Mouse (Mus musculus): ENCODE measurements around the gene Ptrhd1. TPM values are rescaled to one million over a fixed set of nuclear protein-coding genes. Genes with fewer than 3 reads are reported as not detected.

Ptrhd1 gene
- polyA plus RNA-seq, 1 experiment from 2014 or later = 6.2 TPM

- no peak overlapping the region for H3K4me2 ChIP-seq (ENCODE audit: low read length)
- H3K4me1 ChIP-seq (ENCODE audit: control insufficient read depth, insufficient read depth, low read length) = no peaks in the 10 kb centered on the region
- no peak overlapping the region for H3K27ac ChIP-seq (ENCODE audit: low read depth, low read length)
- no peaks in the 10 kb centered on the region for H3K27me3 ChIP-seq (replicated peaks; ENCODE audit: control insufficient read depth, insufficient read depth, low read length)
- no peak for DNase-seq (ENCODE audit: low spot score)
- H3K9ac ChIP-seq (ENCODE audit: low read length) = no peak overlapping the region
- ATAC-seq = no peak
- 94% methylated on average over 11 of the region's 11 CpGs for WGBS
- peaks cover 24% of the 10 kb centered on the region; the same call in 1 of the 2 replicates for H3K36me3 ChIP-seq (ENCODE audit: control insufficient read depth, insufficient read depth, low read length)
- H3K4me3 ChIP-seq (ENCODE audit: low read depth, low read length) = no peak overlapping the region
- H3K9me3 ChIP-seq (replicated peaks; ENCODE audit: control insufficient read depth, low read length) = no peaks in the 10 kb centered on the region
Measured at GRCm38 (mm10) chr12:4199271-4199670, 34.6 kb upstream of the Ptrhd1 start.

GRCm38 (mm10) chr12:4201454-4202200 lies 32.2 kb upstream of the Ptrhd1 start:
- Histone ChIP-seq H3K27me3 (replicated peaks; ENCODE audit: control insufficient read depth, insufficient read depth, low read length) (no peaks in the 10 kb centered on the region), H3K27ac (ENCODE audit: low read depth, low read length) (no peak overlapping the region), H3K9me3 (replicated peaks; ENCODE audit: control insufficient read depth, low read length) (no peaks in the 10 kb centered on the region), H3K4me2 (ENCODE audit: low read length) (no peak overlapping the region), H3K4me1 (ENCODE audit: control insufficient read depth, insufficient read depth, low read length) (no peaks in the 10 kb centered on the region), H3K9ac (ENCODE audit: low read length) (no peak overlapping the region), H3K36me3 (ENCODE audit: control insufficient read depth, insufficient read depth, low read length) (peaks cover 39% of the 10 kb centered on the region), H3K4me3 (ENCODE audit: low read depth, low read length) (no peak overlapping the region)
- no peak for ATAC-seq
- DNase-seq (ENCODE audit: low spot score) = no peak
- 90% methylated on average over 13 of the region's 13 CpGs for WGBS

GRCm38 (mm10) chr12:4202206-4202605 lies 31.6 kb upstream of the Ptrhd1 start:
- no peak for DNase-seq (ENCODE audit: low spot score)
- Histone ChIP-seq H3K4me1 (ENCODE audit: control insufficient read depth, insufficient read depth, low read length) (no peaks in the 10 kb centered on the region), H3K27ac (ENCODE audit: low read depth, low read length) (no peak overlapping the region), H3K9ac (ENCODE audit: low read length) (no peak overlapping the region), H3K36me3 (ENCODE audit: control insufficient read depth, insufficient read depth, low read length) (peaks cover 43% of the 10 kb centered on the region), H3K4me3 (ENCODE audit: low read depth, low read length) (no peak overlapping the region), H3K27me3 (replicated peaks; ENCODE audit: control insufficient read depth, insufficient read depth, low read length) (no peaks in the 10 kb centered on the region), H3K4me2 (ENCODE audit: low read length) (no peak overlapping the region), H3K9me3 (replicated peaks; ENCODE audit: control insufficient read depth, low read length) (no peaks in the 10 kb centered on the region)
- ATAC-seq = no peak
- 93% methylated on average over 4 of the region's 4 CpGs for WGBS

GRCm38 (mm10) chr12:4206106-4206505 lies 27.7 kb upstream of the Ptrhd1 start:
- Histone ChIP-seq H3K4me2 (ENCODE audit: low read length) (no peak overlapping the region), H3K9me3 (replicated peaks; ENCODE audit: control insufficient read depth, low read length) (no peaks in the 10 kb centered on the region), H3K36me3 (ENCODE audit: control insufficient read depth, insufficient read depth, low read length) (peaks cover 42% of the 10 kb centered on the region), H3K4me1 (ENCODE audit: control insufficient read depth, insufficient read depth, low read length) (no peaks in the 10 kb centered on the region), H3K4me3 (ENCODE audit: low read depth, low read length) (no peak overlapping the region), H3K9ac (ENCODE audit: low read length) (no peak overlapping the region), H3K27me3 (replicated peaks; ENCODE audit: control insufficient read depth, insufficient read depth, low read length) (no peaks in the 10 kb centered on the region), H3K27ac (ENCODE audit: low read depth, low read length) (no peak overlapping the region)
- DNase-seq (ENCODE audit: low spot score) (no peak), ATAC-seq (no peak)
- WGBS = 95% methylated on average over 11 of the region's 11 CpGs

- 79% methylated on average over 15 of the region's 15 CpGs for WGBS
Measured at GRCm38 (mm10) chr12:4208405-4209133, 25.3 kb upstream of the Ptrhd1 start.

GRCm38 (mm10) chr12:4209196-4209595 lies 24.6 kb upstream of the Ptrhd1 start:
- Histone ChIP-seq H3K4me3 (ENCODE audit: low read depth, low read length) (no peak overlapping the region), H3K27me3 (replicated peaks; ENCODE audit: control insufficient read depth, insufficient read depth, low read length) (no peaks in the 10 kb centered on the region), H3K27ac (ENCODE audit: low read depth, low read length) (no peak overlapping the region), H3K9ac (ENCODE audit: low read length) (no peak overlapping the region), H3K9me3 (replicated peaks; ENCODE audit: control insufficient read depth, low read length) (no peaks in the 10 kb centered on the region), H3K4me1 (ENCODE audit: control insufficient read depth, insufficient read depth, low read length) (no peaks in the 10 kb centered on the region), H3K36me3 (ENCODE audit: control insufficient read depth, insufficient read depth, low read length) (peaks cover 72% of the 10 kb centered on the region), H3K4me2 (ENCODE audit: low read length) (no peak overlapping the region)
- WGBS = 97% methylated on average over 9 of the region's 9 CpGs
- ATAC-seq (no peak), DNase-seq (ENCODE audit: low spot score) (no peak)

More at GRCm38 (mm10) chr12:4208405-4209133, 25.3 kb upstream of the Ptrhd1 start:
- Histone ChIP-seq H3K4me1 (ENCODE audit: control insufficient read depth, insufficient read depth, low read length) (no peaks in the 10 kb centered on the region), H3K4me2 (ENCODE audit: low read length) (no peak overlapping the region), H3K9me3 (replicated peaks; ENCODE audit: control insufficient read depth, low read length) (no peaks in the 10 kb centered on the region), H3K4me3 (ENCODE audit: low read depth, low read length) (no peak overlapping the region), H3K27me3 (replicated peaks; ENCODE audit: control insufficient read depth, insufficient read depth, low read length) (no peaks in the 10 kb centered on the region), H3K9ac (ENCODE audit: low read length) (no peak overlapping the region), H3K36me3 (ENCODE audit: control insufficient read depth, insufficient read depth, low read length) (peaks cover 66% of the 10 kb centered on the region), H3K27ac (ENCODE audit: low read depth, low read length) (no peak overlapping the region)
- peak; percentile 32; the same call in 1 of the 2 replicates for ATAC-seq
- DNase-seq (ENCODE audit: low spot score) = peak; percentile 67

- ATAC-seq (no peak), DNase-seq (ENCODE audit: low spot score) (no peak)
- H3K4me1 ChIP-seq (ENCODE audit: control insufficient read depth, insufficient read depth, low read length) = no peaks in the 10 kb centered on the region
- WGBS = 91% methylated on average over 9 of the region's 9 CpGs
- peaks cover 78% of the 10 kb centered on the region for H3K36me3 ChIP-seq (ENCODE audit: control insufficient read depth, insufficient read depth, low read length)
- H3K27ac ChIP-seq (ENCODE audit: low read depth, low read length) = no peak overlapping the region
- H3K9ac ChIP-seq (ENCODE audit: low read length) = no peak overlapping the region
- H3K9me3 ChIP-seq (replicated peaks; ENCODE audit: control insufficient read depth, low read length) = no peaks in the 10 kb centered on the region
- no peaks in the 10 kb centered on the region for H3K27me3 ChIP-seq (replicated peaks; ENCODE audit: control insufficient read depth, insufficient read depth, low read length)
- H3K4me3 ChIP-seq (ENCODE audit: low read depth, low read length) = no peak overlapping the region
- no peak overlapping the region for H3K4me2 ChIP-seq (ENCODE audit: low read length)
Measured at GRCm38 (mm10) chr12:4211174-4211573, 22.7 kb upstream of the Ptrhd1 start.

GRCm38 (mm10) chr12:4212908-4213307 lies 20.9 kb upstream of the Ptrhd1 start:
- no peak overlapping the region for H3K4me2 ChIP-seq (ENCODE audit: low read length)
- DNase-seq (ENCODE audit: low spot score) = no peak
- no peaks in the 10 kb centered on the region for H3K27me3 ChIP-seq (replicated peaks; ENCODE audit: control insufficient read depth, insufficient read depth, low read length)
- ATAC-seq = no peak
- no peak overlapping the region for H3K27ac ChIP-seq (ENCODE audit: low read depth, low read length)
- H3K36me3 ChIP-seq (ENCODE audit: control insufficient read depth, insufficient read depth, low read length) = peaks cover 79% of the 10 kb centered on the region
- no peak overlapping the region for H3K4me3 ChIP-seq (ENCODE audit: low read depth, low read length)
- H3K9me3 ChIP-seq (replicated peaks; ENCODE audit: control insufficient read depth, low read length) = no peaks in the 10 kb centered on the region
- WGBS = 75% methylated on average over 8 of the region's 8 CpGs
- no peak overlapping the region for H3K9ac ChIP-seq (ENCODE audit: low read length)
- H3K4me1 ChIP-seq (ENCODE audit: control insufficient read depth, insufficient read depth, low read length) = no peaks in the 10 kb centered on the region

- Histone ChIP-seq H3K36me3 (ENCODE audit: control insufficient read depth, insufficient read depth, low read length) (peaks cover 34% of the 10 kb centered on the region), H3K9me3 (replicated peaks; ENCODE audit: control insufficient read depth, low read length) (no peaks in the 10 kb centered on the region), H3K9ac (ENCODE audit: low read length) (no peak overlapping the region), H3K4me1 (ENCODE audit: control insufficient read depth, insufficient read depth, low read length) (peaks cover 10% of the 10 kb centered on the region), H3K27me3 (replicated peaks; ENCODE audit: control insufficient read depth, insufficient read depth, low read length) (no peaks in the 10 kb centered on the region), H3K27ac (ENCODE audit: low read depth, low read length) (no peak overlapping the region), H3K4me2 (ENCODE audit: low read length) (no peak overlapping the region), H3K4me3 (ENCODE audit: low read depth, low read length) (no peak overlapping the region)
- no peak for ATAC-seq
- DNase-seq (ENCODE audit: low spot score) = no peak
- 97% methylated on average over 7 of the region's 7 CpGs for WGBS
Measured at GRCm38 (mm10) chr12:4230156-4230555, 3.7 kb upstream of the Ptrhd1 start.
